Mouse (Mus musculus): ENCODE measurements around the gene Pex7.

Gene Pex7

DNA sequence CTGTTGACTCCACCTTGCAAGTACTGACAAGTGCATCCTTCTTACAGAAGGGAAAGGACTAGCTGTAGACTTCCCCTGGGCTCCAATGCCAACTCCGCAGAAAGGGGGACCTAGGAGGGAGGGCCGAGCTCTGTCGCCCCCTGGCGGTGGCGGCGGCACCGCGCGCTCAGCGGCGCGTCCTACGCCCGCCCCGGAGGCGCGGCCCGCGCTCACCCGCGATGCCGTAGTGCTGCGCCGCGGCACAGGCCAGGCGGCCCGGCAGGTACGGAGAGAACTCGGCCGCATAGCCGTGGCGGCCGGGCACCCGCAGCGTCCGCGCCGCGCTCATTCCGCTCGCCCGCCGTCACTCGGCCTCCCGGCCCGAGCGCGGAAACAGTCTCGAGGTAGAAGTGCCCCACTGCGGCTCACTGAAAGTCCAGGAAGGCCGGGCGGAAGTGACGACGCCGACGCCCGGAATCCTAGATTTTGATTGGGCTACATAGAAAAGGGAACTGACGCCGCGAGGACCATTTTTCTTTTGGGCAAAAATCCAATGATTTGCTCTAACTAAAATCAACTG is at the start of gene Pex7:
TSS of gene Pex7 (minus strand) at position 444 of the 559 bp plus-strand sequence.
- peak; percentile 93 to 96 for DNase-seq (ENCODE audit: low spot score in 2 of 2)

DNA sequence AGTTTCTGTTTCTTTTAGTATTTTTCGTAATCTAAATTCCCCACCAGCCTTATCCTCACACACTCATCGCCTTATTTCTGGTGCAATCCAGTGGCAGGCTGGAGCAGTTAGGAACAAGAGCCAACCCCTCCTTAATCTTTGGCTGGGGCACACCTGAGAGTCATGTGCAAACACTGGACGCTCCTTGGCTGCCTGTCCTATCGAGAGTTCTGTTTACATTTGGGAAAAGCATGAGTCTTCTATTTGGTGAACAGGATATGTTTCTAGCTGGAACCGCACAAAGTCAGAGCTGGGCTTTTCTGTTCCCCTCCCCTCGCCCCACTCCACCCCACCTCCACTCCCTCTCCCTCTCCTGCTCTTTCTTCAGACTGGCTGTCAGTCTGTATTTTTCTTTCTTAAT is 49.3 kb upstream of the Pex7 start:
- DNase-seq (ENCODE audit: low spot score in 2 of 2), result no peak

DNA sequence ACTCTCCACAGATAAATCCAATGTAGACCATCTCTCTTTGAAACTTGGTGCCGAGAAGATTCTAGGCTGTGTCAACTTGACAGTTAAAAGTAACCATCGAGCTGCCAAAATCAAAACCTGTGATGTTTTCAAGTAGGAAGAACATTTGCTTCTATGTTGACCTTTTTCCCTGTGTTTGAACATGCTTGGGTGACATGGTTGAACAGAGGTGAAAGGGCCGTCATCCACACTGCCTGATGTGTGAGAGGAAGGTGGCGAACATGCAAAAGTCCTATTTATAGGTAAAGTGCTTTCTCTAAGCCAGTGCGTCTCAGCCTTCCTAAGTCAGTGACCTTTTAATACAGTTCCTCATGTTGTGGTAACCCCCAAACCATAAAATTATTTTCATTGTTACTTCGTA is 48.3 kb upstream of the Pex7 start:
- no peak for DNase-seq (ENCODE audit: low spot score in 2 of 2)

DNA sequence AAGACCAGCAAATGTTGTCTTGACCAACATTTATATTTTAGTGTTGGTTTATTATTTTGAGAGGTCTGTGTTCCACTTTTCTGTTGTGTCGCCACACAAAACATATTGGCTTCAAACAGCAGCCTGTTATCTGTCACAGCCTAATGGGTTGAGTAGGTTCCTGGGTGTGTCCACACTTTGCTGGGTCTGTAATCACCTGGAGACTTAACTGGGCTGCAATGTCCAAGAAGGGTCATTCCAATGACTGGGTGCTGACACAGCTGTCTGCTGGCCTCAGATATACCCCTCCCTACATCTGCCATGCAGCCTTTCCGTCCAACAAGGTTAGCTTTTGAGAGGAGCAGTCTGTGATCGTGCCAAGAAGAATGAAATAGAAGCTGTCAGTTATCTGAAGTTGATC is 47.1 kb upstream of the Pex7 start:
- DNase-seq (ENCODE audit: low spot score in 2 of 2), result no peak

DNA sequence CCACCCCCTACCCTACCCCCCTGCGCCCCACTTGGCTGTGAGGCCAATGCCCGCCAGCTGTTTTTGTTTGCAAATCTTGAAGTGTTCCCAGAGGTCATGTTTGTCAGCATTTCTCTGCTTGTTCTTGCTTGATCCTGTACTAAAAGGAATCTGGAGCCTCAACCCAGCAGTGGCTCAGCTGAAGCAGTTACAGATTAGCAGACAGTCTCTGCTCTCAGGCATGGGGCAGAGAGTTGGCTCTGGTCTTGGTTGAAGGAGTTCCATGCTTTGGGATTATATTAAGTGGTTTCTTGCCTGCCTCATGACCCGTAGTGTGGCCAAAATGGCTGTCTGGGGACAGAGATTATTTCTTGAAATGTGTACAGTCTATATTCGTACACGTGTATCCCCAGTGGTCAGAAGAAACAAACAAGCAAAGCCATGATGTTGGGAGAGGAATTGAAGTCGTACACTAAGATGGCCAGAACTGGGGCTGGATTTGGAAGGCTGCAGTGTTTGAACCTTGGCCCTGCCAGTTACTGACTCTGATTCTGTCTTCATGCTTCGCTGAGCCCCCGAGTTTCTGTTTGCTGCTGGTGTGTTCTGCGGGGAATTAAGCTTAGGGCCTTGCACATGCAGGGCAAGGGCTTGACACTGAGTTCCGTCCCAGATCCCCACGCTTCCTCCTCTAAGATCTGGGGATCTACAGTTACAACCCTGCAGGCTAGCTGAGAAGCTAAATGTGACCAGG is 45.7 kb upstream of the Pex7 start:
- DNase-seq (ENCODE audit: low spot score in 2 of 2), result no peak

DNA sequence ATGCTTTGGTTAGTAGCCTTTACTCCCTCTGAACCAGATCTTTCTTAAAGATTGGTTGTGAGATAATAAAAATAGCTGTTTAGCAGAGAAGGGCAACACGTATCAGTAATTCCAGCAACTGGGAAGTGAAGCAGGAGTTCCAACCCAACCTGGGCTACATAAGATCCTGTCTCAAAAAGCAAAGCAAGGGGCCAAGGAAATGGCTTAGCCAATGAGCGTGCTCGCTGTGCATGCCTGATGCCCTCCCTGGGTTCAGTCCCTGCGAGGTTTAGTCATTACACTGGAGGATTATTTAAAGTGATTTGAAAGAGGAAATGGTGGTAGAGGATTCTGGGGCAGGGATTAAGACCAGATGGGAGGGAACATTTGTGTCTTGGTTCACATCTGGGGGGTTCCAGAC is 41.6 kb upstream of the Pex7 start:
- no peak for DNase-seq (ENCODE audit: low spot score in 2 of 2)

DNA sequence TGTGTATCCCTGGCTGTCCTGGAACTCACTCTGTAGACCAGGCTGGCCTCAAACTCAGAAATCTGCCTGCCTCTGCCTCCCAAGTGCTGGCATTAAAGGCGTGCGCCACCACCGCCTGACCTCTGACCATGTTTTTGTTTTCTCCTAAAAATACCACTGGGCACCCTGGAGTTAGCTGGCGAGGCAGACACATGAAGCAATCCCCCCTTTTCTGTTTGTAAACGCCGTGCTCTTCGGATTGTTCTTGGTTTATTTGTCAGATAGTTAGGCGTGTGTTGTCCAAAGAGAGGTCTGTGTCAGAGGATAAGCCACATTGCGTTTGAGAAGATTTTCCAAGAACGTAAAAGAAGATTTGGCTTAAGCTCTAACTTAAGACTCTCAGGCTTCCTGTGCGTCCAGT is 40.9 kb upstream of the Pex7 start:
- DNase-seq (ENCODE audit: low spot score in 2 of 2), result no peak

DNA sequence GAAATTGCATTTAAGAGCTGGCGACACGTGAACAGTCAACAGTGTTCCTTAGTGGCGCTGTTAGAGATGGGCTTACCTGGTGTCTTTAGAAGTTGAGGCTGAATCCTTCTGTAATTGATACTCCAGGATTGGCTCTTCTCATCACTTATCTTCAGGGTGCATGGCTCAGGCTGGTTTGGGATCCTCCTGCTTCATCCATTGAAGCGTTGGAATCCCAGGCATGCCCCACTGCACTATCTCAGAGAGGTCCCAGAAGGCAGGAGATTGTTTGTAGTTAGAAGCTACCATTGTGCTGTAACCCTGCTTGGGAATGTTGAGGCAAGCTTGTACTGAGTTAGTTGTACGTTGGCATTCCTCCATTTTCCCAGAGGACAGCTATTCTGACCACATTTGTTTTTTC is 40.4 kb upstream of the Pex7 start:
- no peak for DNase-seq (ENCODE audit: low spot score in 2 of 2)

DNA sequence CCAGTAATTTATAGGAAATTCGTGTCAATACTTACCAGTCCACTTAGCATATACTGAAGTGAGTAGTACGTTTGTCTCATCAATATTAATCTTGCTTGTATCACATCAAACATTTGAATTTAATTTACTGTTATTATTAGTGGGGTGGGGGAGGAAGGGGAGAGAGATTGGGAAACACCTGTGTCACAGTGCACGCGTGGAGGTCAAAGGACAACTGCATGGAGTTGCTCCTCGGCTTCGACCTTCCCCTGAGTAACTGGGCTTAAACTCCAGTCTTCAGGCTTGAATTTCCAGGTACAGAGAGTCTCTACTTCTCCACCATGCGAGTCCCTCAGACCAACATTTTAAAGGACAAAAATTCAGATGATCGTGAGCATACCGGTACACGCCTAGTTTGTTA is 40.0 kb upstream of the Pex7 start:
- no peak for DNase-seq (ENCODE audit: low spot score in 2 of 2)

DNA sequence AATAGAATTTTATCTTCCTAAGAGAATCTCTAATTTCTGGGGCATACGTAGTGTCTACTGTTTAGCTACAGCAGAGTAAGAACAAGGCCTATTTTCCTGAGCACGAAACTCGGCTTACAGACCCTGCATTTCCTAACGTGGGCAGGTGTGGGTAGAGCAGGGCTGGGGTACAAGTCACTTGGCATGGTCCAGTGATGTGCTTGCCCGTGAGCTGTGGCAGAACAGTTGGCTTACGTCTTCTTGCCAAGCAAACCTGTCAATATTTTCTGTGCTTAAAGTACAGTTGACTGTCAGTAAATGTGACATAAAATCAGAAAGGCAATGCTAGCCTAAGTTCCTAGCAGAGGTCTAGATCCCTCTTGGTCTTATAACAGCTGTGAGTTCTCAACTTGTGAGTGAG is 39.2 kb upstream of the Pex7 start:
- DNase-seq (ENCODE audit: low spot score in 2 of 2), result no peak

DNA sequence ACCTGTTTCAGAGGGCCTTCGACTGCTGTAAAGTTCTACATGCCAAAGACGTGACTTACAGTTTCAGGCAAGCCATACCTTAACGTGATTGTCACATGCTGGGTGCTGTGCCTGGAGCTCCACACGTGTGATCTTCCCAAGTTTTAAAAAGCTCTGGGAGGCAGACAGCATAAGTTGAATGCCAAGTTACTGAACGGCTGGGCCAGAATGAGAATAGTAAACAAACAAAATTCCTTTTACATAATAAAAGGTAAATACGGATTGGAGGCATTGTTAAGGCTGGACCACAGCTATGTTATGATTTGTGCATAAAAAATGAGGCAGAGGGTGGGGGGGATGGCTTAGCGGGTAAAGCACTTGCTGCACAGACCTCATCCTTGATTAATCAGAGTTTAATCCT is 38.2 kb upstream of the Pex7 start:
- no peak for DNase-seq (ENCODE audit: low spot score in 2 of 2)

DNA sequence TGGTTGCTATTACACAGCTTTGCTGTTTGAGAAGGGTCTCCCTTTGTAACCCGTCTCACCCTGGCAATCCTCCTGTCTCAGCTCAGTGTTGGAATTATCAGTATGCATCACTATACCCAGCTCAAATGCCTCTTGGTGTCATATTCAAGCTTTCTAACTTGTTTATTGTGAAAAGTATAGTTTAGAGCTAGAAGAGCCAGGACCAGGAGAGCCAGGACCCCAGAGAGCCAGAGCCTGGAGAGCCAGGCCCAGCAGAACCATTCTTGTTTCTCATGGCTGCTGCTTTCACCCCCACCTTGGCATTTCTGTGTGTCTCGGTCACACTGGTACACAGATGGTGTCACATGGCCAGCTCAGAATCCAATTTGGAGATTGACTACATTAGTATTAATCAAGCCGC is 35.1 kb upstream of the Pex7 start:
- DNase-seq (ENCODE audit: low spot score in 2 of 2), result no peak

DNA sequence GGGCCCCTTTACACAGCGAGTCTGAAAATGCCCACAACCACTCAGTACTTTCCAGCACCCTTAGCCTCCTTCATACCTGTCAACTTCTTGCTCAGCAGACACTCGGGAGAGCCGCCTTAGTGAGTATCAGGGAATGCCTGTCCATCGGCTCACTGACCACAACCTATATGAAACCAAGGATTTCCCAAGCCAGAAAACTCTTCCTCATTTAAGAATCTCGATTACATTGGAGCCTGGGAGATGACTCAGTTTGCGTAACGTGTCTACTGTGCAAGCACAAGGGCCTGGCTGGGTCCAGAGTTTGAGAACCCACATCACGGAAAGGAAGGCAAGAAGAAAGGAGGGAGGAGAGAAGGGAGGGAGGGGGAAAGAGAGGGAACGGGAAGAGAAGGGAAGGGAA is 34.4 kb upstream of the Pex7 start:
- no peak for DNase-seq (ENCODE audit: low spot score in 2 of 2)

DNA sequence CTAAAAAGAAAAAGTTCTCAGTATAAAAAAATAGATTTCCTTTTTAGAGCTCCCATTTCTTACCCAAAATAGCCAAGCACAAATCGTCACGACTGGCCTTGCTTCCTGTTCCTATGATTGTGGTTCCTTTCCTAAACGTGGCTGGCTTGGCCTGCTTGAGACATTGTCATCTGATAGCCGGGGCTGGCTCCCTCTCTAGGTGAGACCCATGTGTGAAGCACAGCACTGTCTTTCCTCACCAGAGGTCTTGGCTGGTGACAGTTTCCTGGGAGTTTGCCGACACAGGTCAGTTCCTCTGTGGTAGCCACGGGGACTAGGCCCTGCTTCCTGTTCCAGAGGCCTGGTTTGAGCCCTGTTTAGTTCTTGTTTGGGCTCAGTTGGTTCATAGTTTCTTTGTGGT is 33.6 kb upstream of the Pex7 start:
- DNase-seq (ENCODE audit: low spot score in 2 of 2), result peak; percentile 45 to 68

DNA sequence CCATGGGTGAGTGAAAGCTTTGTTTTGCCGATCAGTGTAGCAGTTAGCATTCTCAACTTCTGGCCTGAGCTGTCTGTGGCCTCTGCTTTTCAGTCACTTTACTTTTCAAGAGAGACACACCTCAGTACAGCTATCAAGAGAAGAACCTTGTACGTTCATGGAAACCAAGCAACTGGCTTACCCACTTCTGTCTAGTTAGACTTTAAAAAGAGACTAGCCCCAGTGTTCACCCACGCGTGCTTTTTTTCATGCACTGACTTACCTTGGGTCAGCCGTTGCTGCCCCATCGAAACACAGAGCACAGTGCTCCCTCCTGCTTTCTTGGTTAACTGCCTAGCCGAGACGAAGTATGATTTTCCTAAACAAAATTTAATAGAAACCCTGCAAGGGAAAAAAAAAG is 33.1 kb upstream of the Pex7 start:
- DNase-seq (ENCODE audit: low spot score in 2 of 2), result peak in 1 of 2 experiments; percentile 43

DNA sequence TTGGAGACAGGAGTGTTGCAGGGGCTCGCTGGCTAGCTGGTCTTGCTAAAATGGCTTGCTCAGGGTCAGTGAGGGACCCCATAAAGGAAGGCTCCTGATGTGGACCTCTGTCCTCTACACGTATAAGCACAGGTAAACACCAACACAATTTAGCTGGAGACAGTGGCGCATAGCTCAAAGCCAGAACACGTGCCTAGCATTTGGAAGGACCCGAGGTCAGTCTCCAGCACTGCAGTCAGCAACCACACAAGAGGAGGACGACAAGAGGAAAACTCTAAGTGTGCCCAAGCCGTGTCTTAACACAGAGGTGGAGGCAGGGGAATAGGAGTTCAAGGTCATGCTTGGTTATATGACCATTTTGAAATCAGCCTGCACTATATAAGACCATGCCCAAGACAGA is 32.6 kb upstream of the Pex7 start:
- DNase-seq (ENCODE audit: low spot score in 2 of 2), result no peak

DNA sequence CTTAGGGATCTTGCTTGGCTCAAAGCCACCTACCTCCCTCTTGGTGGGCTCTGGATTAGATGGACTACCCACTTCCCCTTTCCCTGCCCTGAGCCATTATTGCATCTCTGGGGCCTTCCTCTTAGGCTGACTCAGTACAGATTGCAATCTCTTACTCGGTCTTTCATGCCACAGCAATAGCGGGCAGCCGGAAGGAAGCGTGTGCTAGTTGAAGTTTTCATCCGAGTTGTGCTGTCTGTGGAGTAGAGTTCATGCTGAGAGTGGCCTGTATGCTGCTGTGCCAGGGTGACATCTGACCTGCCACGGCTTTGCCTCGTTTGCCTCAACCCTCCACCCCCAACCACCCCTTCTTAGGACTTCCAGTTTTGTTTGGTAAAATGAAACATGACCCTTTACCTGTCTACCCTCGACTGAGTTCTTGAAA is 31.8 kb upstream of the Pex7 start:
- no peak for DNase-seq (ENCODE audit: low spot score in 2 of 2)

DNA sequence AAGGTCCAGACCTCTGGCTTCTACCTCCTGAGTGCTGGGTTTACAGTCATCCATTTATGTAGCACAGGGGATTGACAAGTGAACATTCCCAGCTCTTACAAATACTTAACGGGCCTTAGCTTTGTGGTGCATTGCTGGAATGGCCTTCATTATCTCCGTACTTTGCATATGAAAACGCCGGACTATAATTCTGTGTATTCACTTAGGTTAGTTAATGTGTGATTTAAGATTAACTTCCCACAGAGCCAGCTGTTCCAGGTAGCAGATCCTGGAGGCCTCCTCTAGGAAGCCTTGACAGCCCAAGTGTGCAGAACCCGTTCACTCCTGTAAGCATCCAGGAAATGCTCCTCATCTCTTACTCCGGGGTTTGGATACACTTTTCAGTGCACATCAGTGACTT is 31.2 kb upstream of the Pex7 start:
- DNase-seq (ENCODE audit: low spot score in 2 of 2), result no peak

DNA sequence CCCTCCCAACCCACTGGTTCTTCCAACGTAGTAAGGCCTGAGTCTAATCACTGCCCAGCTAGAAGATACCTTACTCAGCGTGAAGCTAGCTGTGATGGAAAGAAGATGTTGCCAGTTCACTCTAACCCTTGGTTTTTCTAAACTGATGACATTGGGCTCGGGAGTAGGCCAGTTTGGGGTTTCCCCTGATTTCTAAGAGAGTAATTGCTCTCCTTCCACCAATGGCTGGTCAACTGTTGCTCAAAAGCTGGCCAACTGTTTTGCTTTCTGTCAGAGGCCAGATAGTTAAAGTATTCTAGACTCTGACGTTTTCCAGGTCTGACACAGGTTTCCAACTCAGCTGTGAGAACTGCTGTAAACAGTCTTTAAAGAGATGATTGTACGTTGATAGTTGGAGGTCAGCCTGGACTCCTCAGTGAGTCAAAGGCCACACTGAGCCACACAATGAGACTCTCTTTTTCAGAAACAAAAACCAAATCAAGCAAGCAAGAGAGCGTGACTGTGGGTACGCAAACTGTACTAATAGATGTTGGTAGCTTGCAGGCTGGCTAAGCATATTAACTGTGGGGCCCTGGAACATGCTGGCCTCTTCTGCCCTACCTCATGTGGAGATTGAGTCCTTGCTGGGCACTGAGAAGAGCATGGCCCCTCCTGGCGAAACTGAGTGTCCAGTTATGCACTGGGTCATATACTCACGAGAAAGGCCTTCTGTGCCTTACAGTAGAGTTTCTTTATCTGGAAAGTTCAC is 29.6 kb upstream of the Pex7 start:
- DNase-seq (ENCODE audit: low spot score in 2 of 2), result peak in 1 of 2 experiments; percentile 19

DNA sequence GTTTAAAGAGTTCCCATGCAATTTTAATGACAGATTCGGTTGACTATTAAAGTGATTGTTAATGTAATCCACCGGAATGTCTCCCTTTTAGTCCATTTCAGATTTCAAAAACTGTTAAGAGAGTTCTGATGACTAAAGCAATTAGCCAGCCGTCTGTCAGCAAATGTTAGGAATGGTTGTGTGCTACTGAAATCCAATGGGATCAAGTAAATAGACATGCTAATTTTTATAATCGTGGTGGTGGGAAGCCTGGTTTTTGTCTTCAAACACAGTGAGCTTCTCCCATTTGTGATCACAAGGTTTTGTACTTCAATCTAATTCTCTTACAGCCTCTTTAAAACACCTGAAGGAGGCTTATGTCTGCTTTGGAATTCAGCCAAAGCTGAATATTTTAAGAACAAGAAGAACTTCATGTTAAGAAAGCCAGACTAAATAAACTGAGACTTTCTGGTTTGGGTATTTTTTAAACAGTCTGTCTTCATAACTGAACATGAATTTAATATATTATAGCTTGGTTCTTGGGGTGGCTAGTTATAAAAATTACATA is 28.4 kb upstream of the Pex7 start:
- DNase-seq (ENCODE audit: low spot score in 2 of 2), result peak in 1 of 2 experiments; percentile 16

DNA sequence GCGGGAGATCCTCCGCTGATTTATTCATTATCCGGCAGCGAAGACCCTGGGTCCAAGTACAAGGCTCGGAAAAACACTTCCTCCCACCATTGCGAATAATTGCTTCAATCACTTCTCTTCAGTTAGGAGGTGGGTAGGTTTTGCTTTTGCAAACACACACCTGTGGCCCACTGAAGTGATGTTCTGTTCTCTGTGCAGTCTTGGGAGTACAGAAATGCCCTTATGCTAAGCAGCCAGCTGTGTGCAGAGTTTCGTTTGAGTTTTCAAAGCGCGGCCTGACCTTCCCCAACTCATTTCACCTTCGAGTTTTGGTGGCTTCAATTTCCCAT is 27.8 kb upstream of the Pex7 start:
- peak in 1 of 2 experiments; percentile 29 for DNase-seq (ENCODE audit: low spot score in 2 of 2)

DNA sequence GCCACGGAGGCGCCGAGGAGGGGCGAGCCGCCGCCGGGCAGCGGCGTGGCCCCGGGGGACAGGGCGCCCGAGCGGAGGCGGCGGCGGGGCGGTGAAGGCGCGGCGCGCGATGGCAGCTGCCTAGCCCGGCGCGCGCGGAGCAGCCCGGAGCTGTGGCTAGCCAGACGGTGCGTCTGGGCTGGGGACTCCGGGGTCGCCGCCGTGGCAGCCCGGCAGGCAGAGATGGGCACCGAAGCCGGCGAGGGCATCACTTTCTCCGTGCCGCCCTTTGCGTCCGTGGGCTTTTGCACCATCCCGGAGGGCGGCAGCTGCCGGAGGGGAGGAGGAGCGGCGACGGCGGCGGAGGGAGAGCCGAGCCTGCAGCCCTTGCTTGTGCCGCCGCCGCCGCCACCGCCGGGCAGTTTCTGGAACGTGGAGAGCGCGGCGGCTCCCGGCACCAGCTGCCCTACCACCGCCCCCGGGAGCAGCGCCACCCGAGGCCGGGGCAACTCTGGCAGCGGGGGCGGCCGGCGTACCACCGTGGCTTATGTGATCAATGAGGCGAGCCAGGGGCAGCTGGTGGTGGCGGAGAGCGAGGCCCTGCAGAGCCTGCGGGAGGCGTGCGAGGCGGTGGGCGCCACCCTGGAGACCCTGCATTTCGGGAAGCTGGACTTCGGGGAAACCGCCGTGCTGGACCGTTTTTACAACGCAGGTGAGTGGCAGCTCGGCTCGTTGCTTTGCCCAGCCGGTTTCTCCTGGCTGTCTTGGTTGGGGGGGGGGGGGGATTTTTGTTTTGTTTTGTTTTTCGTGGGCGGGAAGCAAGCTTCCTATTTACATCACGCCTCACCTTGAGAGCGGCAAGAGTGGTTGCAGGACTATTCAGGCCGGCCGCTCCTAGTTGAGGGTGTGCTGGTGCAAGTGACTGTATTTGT is 27.1 kb upstream of the Pex7 start, which contains the start of gene Map3k5:
TSS of gene Map3k5 (plus strand) at position 89 of the 911 bp plus-strand sequence.
- peak; percentile 46 to 59 for DNase-seq (ENCODE audit: low spot score in 2 of 2)

Data from frontal cortex, postnatal 36 days (tissue).